Mouse (Mus musculus): Measurements from ENCODE around the gene Bmp2. TPM values are rescaled to one million over a fixed set of nuclear protein-coding genes. Genes with fewer than 3 reads are reported as not detected.

Gene Bmp2
- polyA plus RNA-seq (2014; fragmentation: Nextera tagmentation; extraction: Ambion mirVana), result 3.1 and 3.3 TPM in 2 replicates

GRCm38 (mm10) chr2:133552031-133552841 is at the start of gene Bmp2:
TSS of gene Bmp2 (plus strand) at chr2:133552159.
- Histone ChIP-seq H3K9me3 (ENCODE audit: control insufficient read depth, low read length) (no peaks in the 10 kb centered on the region), H3K4me1 (replicated peaks; ENCODE audit: control insufficient read depth, insufficient read depth, low read length) (peaks cover 10% of the 10 kb centered on the region; the same call in 1 of the 2 replicates), H3K4me2 (replicated peaks) (peak within 1 kb of the TSS; percentile 85), H3K4me3 (replicated peaks; ENCODE audit: low read length) (peak within 1 kb of the TSS; percentile 71), H3K27ac (no peak within 1 kb of the TSS), H3K27me3 (ENCODE audit: control insufficient read depth, insufficient read depth, low read length) (peaks cover 73% of the 10 kb centered on the region), H3K36me3 (replicated peaks; ENCODE audit: control insufficient read depth, insufficient read depth) (no peaks in the 10 kb centered on the region), H3K9ac (peak within 1 kb of the TSS; percentile 58)
- DNase-seq (ENCODE audit: low spot score), result no peak
- WGBS, result under 1% methylated on average over 98 of the region's 110 CpGs
- ATAC-seq (ENCODE audit: low FRiP score), result peak; percentile 69

- H3K9me3 ChIP-seq (ENCODE audit: control insufficient read depth, low read length), result no peaks in the 10 kb centered on the region
- no peaks in the 10 kb centered on the region for H3K36me3 ChIP-seq (replicated peaks; ENCODE audit: control insufficient read depth, insufficient read depth)
- ATAC-seq (ENCODE audit: low FRiP score) (no peak), DNase-seq (ENCODE audit: low spot score) (no peak)
- no peak overlapping the region for H3K4me3 ChIP-seq (replicated peaks; ENCODE audit: low read length)
- 88% methylated on average over 2 of the region's 2 CpGs for WGBS
- H3K27ac ChIP-seq, result no peak overlapping the region
- no peak overlapping the region for H3K9ac ChIP-seq
- no peaks in the 10 kb centered on the region for H3K4me1 ChIP-seq (replicated peaks; ENCODE audit: control insufficient read depth, insufficient read depth, low read length)
- H3K27me3 ChIP-seq (ENCODE audit: control insufficient read depth, insufficient read depth, low read length), result no peaks in the 10 kb centered on the region
- H3K4me2 ChIP-seq (replicated peaks), result no peak overlapping the region
Measured at GRCm38 (mm10) chr2:133505678-133506077, 46.3 kb upstream of the Bmp2 start.

- Histone ChIP-seq H3K4me1 (replicated peaks; ENCODE audit: control insufficient read depth, insufficient read depth, low read length) (no peaks in the 10 kb centered on the region), H3K4me3 (replicated peaks; ENCODE audit: low read length) (no peak overlapping the region), H3K27me3 (ENCODE audit: control insufficient read depth, insufficient read depth, low read length) (no peaks in the 10 kb centered on the region), H3K27ac (no peak overlapping the region), H3K9me3 (ENCODE audit: control insufficient read depth, low read length) (no peaks in the 10 kb centered on the region), H3K9ac (no peak overlapping the region), H3K36me3 (replicated peaks; ENCODE audit: control insufficient read depth, insufficient read depth) (no peaks in the 10 kb centered on the region), H3K4me2 (replicated peaks) (no peak overlapping the region)
- no peak for DNase-seq (ENCODE audit: low spot score)
- 84% methylated on average over 4 of the region's 4 CpGs for WGBS
- no peak for ATAC-seq (ENCODE audit: low FRiP score)
Measured at GRCm38 (mm10) chr2:133507045-133507444, 44.9 kb upstream of the Bmp2 start.

GRCm38 (mm10) chr2:133509141-133509540 is 42.8 kb upstream of the Bmp2 start:
- 79% methylated on average over 16 of the region's 16 CpGs for WGBS

GRCm38 (mm10) chr2:133511011-133511779 is 40.8 kb upstream of the Bmp2 start:
- 90% methylated on average over 9 of the region's 9 CpGs for WGBS
- Histone ChIP-seq H3K4me3 (replicated peaks; ENCODE audit: low read length) (no peak overlapping the region), H3K4me1 (replicated peaks; ENCODE audit: control insufficient read depth, insufficient read depth, low read length) (no peaks in the 10 kb centered on the region), H3K9ac (no peak overlapping the region), H3K27me3 (ENCODE audit: control insufficient read depth, insufficient read depth, low read length) (no peaks in the 10 kb centered on the region), H3K27ac (no peak overlapping the region), H3K4me2 (replicated peaks) (no peak overlapping the region), H3K36me3 (replicated peaks; ENCODE audit: control insufficient read depth, insufficient read depth) (no peaks in the 10 kb centered on the region), H3K9me3 (ENCODE audit: control insufficient read depth, low read length) (no peaks in the 10 kb centered on the region)
- ATAC-seq (ENCODE audit: low FRiP score) (no peak), DNase-seq (ENCODE audit: low spot score) (no peak)

More at GRCm38 (mm10) chr2:133509141-133509540, 42.8 kb upstream of the Bmp2 start:
- no peaks in the 10 kb centered on the region for H3K4me1 ChIP-seq (replicated peaks; ENCODE audit: control insufficient read depth, insufficient read depth, low read length)
- H3K9ac ChIP-seq, result no peak overlapping the region
- DNase-seq (ENCODE audit: low spot score), result no peak
- no peaks in the 10 kb centered on the region for H3K36me3 ChIP-seq (replicated peaks; ENCODE audit: control insufficient read depth, insufficient read depth)
- no peaks in the 10 kb centered on the region for H3K27me3 ChIP-seq (ENCODE audit: control insufficient read depth, insufficient read depth, low read length)
- H3K27ac ChIP-seq, result no peak overlapping the region
- no peaks in the 10 kb centered on the region for H3K9me3 ChIP-seq (ENCODE audit: control insufficient read depth, low read length)
- H3K4me3 ChIP-seq (replicated peaks; ENCODE audit: low read length), result no peak overlapping the region
- H3K4me2 ChIP-seq (replicated peaks), result no peak overlapping the region
- ATAC-seq (ENCODE audit: low FRiP score), result no peak

GRCm38 (mm10) chr2:133516331-133517046 is 35.5 kb upstream of the Bmp2 start:
- WGBS, result 93% methylated on average over 4 of the region's 4 CpGs
- Histone ChIP-seq H3K36me3 (replicated peaks; ENCODE audit: control insufficient read depth, insufficient read depth) (no peaks in the 10 kb centered on the region), H3K27me3 (ENCODE audit: control insufficient read depth, insufficient read depth, low read length) (no peaks in the 10 kb centered on the region)

GRCm38 (mm10) chr2:133517867-133518266 is 34.1 kb upstream of the Bmp2 start:
- Histone ChIP-seq H3K4me1 (replicated peaks; ENCODE audit: control insufficient read depth, insufficient read depth, low read length) (no peaks in the 10 kb centered on the region), H3K27ac (no peak overlapping the region), H3K4me2 (replicated peaks) (no peak overlapping the region), H3K4me3 (replicated peaks; ENCODE audit: low read length) (no peak overlapping the region), H3K9ac (no peak overlapping the region), H3K9me3 (ENCODE audit: control insufficient read depth, low read length) (no peaks in the 10 kb centered on the region), H3K27me3 (ENCODE audit: control insufficient read depth, insufficient read depth, low read length) (no peaks in the 10 kb centered on the region), H3K36me3 (replicated peaks; ENCODE audit: control insufficient read depth, insufficient read depth) (no peaks in the 10 kb centered on the region)
- ATAC-seq (ENCODE audit: low FRiP score), result no peak
- 91% methylated on average over 2 of the region's 2 CpGs for whole genome bisulfite sequencing
- DNase-seq (ENCODE audit: low spot score), result no peak

More at GRCm38 (mm10) chr2:133516331-133517046, 35.5 kb upstream of the Bmp2 start:
- Histone ChIP-seq H3K9ac (no peak overlapping the region), H3K4me1 (replicated peaks; ENCODE audit: control insufficient read depth, insufficient read depth, low read length) (no peaks in the 10 kb centered on the region), H3K27ac (no peak overlapping the region), H3K4me3 (replicated peaks; ENCODE audit: low read length) (no peak overlapping the region), H3K9me3 (ENCODE audit: control insufficient read depth, low read length) (no peaks in the 10 kb centered on the region), H3K4me2 (replicated peaks) (no peak overlapping the region)
- DNase-seq (ENCODE audit: low spot score) (no peak), ATAC-seq (ENCODE audit: low FRiP score) (no peak)

- Histone ChIP-seq H3K27ac (no peak overlapping the region), H3K4me3 (replicated peaks; ENCODE audit: low read length) (no peak overlapping the region), H3K4me1 (replicated peaks; ENCODE audit: control insufficient read depth, insufficient read depth, low read length) (no peaks in the 10 kb centered on the region), H3K36me3 (replicated peaks; ENCODE audit: control insufficient read depth, insufficient read depth) (no peaks in the 10 kb centered on the region), H3K9me3 (ENCODE audit: control insufficient read depth, low read length) (no peaks in the 10 kb centered on the region), H3K9ac (no peak overlapping the region), H3K27me3 (ENCODE audit: control insufficient read depth, insufficient read depth, low read length) (no peaks in the 10 kb centered on the region), H3K4me2 (replicated peaks) (no peak overlapping the region)
- 40% methylated on average over 5 of the region's 5 CpGs for WGBS
- DNase-seq (ENCODE audit: low spot score) (no peak), ATAC-seq (ENCODE audit: low FRiP score) (no peak)
Measured at GRCm38 (mm10) chr2:133521193-133521592, 30.8 kb upstream of the Bmp2 start.

- H3K4me3 ChIP-seq (replicated peaks; ENCODE audit: low read length), result no peak overlapping the region
- ATAC-seq (ENCODE audit: low FRiP score) (no peak), DNase-seq (ENCODE audit: low spot score) (no peak)
- H3K9ac ChIP-seq, result no peak overlapping the region
- H3K27me3 ChIP-seq (ENCODE audit: control insufficient read depth, insufficient read depth, low read length), result no peaks in the 10 kb centered on the region
- no peak overlapping the region for H3K27ac ChIP-seq
- H3K9me3 ChIP-seq (ENCODE audit: control insufficient read depth, low read length), result no peaks in the 10 kb centered on the region
- WGBS, result 90% methylated on average over 2 of the region's 2 CpGs
- H3K4me2 ChIP-seq (replicated peaks), result no peak overlapping the region
- no peaks in the 10 kb centered on the region for H3K4me1 ChIP-seq (replicated peaks; ENCODE audit: control insufficient read depth, insufficient read depth, low read length)
- no peaks in the 10 kb centered on the region for H3K36me3 ChIP-seq (replicated peaks; ENCODE audit: control insufficient read depth, insufficient read depth)
Measured at GRCm38 (mm10) chr2:133522121-133522520, 29.8 kb upstream of the Bmp2 start.

All from hindbrain, embryonic 14.5 days (tissue).